Mouse (Mus musculus) hindbrain, embryonic 10.5 days (tissue): ENCODE results near the gene Igtp. TPM values are rescaled to one million over a fixed set of nuclear protein-coding genes. Genes with fewer than 3 reads are reported as not detected.
"Not testable (repeated sequence)": the region's sequence is repeated elsewhere in the genome, so short reads cannot be mapped to it uniquely, and the experiment has no call there.

Experiments used
- DNase-seq: peaks from one replicate; pipeline ENCODE4 v3.0.0-alpha.2; 2017; ENCODE audit warnings: low spot score
- H3K27ac ChIP-seq: fragments of 300-500 bp; sonication (generic); 2 replicates; pipeline ENCODE4 v1.5.1; 2016; ENCODE audit warnings: mild to moderate bottlenecking, moderate library complexity
- H3K27me3 ChIP-seq: fragments of 300-500 bp; sonication (generic); 2 replicates; pipeline ENCODE4 v1.6.1; 2016; ENCODE audit warnings: mild to moderate bottlenecking; ENCODE audit not compliant: poor library complexity, insufficient read depth, severe bottlenecking
- H3K36me3 ChIP-seq: fragments of 300-500 bp; sonication (generic); 2 replicates; pipeline ENCODE4 v1.6.1; 2016; ENCODE audit warnings: mild to moderate bottlenecking, moderate library complexity
- H3K4me1 ChIP-seq: fragments of 300-500 bp; sonication (generic); replicated peaks from 2 replicates; pipeline ENCODE4 v1.6.1; 2016; ENCODE audit warnings: mild to moderate bottlenecking
- H3K4me3 ChIP-seq: fragments of 300-500 bp; sonication (generic); 2 replicates; pipeline ENCODE4 v1.5.1; 2016; ENCODE audit warnings: mild to moderate bottlenecking, moderate library complexity
- H3K9me3 ChIP-seq: fragments of 300-500 bp; sonication (generic); 2 replicates; pipeline ENCODE4 v1.6.1; 2016; ENCODE audit warnings: mild to moderate bottlenecking, moderate library complexity
- WGBS: fragments of 180-500 bp; shearing (Covaris S2); methylation state at CpG from one replicate; pipeline ENCODE4 v1.1.7; 2016; 5-methylcytosine and 5-hydroxymethylcytosine counted together
- polyA plus RNA-seq: library from polyadenylated mRNA; unstranded; fragments of >200 nt; fragmentation: Nextera tagmentation; extraction: Ambion mirVana; gene quantifications from 2 replicates; pipeline ENCODE4 v1.2.1, GENCODE M21; 2016

Gene Igtp
- polyA plus RNA-seq, result 1.6 and 2.5 TPM in 2 replicates

DNA sequence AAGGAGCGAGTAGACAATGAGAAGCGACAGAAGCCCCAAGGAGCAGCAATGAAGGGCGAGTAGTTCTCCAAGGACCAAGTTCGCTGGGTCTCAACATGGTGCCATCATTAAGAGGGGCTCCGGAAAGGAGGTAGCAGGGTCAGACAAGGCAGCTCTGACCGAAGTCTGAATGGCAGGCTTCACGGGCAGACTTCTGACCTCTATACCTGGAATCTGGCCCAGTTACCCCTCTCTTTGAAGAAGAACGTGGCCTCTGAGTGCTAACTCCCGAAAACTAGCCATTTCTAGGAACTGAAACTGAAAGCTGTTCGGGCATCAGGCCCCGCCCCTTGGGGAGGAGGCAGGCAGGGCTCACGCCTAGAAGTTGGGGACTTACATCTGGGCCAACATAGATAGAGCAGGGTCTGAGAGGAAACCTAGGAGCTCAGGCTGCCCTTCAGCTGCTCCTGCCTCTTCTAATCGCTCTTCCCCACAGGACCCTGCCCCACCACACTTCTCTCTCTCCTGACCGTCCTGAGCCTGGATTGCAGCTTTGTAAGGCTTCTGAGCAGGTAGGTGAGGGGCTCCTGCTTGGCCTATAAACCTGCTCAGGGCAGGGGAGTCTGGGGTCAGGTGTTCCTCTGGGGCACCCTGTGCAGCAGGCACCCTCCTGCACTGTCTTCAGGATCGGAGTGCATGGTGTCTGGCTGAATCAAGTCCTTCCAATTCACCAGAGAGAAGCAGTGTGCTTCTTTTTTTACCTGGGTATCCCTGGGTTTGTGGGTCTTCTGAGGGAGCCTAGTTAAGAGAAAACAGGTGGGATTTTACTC is at the start of gene Igtp, which contains the start of gene Irgm2:
Igtp (plus strand) TSS at position 328 of the 809 bp plus-strand sequence.
Irgm2 (plus strand) TSS at position 390 of the 809 bp plus-strand sequence.
- not testable (repeated sequence) for H3K36me3 ChIP-seq, H3K4me1 ChIP-seq, H3K9me3 ChIP-seq, H3K27me3 ChIP-seq
- DNase-seq, result peak; percentile 43
- Histone ChIP-seq H3K4me3 (peak within 1 kb of the TSS; percentile 58), H3K27ac (peak within 1 kb of the TSS; percentile 79)
- 9% methylated on average over 15 of the region's 15 CpGs for WGBS

DNA sequence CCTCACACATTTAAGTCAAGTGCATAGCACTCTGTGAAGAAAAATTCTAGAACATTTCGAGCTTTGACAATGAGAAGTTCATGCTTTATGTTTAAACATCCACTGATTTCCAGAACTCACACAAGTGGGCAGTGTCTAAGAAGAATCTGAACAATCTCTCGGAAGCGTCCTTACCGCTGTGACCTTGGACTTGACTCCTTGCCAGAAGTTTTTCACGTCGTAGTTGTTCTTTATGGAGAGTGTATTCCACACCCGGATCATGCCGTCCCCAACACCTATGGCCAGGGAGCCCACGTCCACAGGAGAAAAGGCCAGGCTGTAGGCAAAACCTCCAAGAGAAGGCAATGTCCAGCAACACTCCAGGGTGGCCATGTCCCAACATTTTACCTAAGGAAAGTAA is 43.9 kb upstream of the Igtp start:
- no peaks in the 10 kb centered on the region for H3K27me3 ChIP-seq
- H3K4me3 ChIP-seq, result no peak overlapping the region
- H3K36me3 ChIP-seq, result peaks cover 99% of the 10 kb centered on the region
- no peaks in the 10 kb centered on the region for H3K9me3 ChIP-seq
- no peak overlapping the region for H3K27ac ChIP-seq
- 96% methylated on average over 9 of the region's 9 CpGs for WGBS
- no peak for DNase-seq
- H3K4me1 ChIP-seq, result no peaks in the 10 kb centered on the region

DNA sequence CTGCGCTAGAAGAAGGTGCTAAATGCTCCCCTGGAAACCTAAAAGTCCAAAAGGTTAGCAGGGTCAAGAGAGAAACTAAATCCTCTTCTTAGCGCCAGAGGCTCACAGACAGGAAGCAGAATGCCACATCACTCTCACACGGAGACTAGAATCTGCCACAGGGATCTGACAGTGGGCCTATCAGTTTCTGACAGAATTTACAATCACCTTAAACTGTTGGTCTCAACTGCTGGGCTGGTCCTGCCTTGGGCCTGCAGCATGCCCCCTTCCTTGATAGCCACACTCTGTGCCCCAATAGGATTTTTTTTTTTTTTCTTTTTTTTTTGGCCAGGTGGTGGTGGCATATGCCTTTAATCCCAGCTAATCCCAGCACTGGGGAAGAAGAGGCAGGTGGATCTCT is 42.5 kb upstream of the Igtp start:
- DNase-seq, result no peak
- H3K36me3 ChIP-seq, result peaks cover 99% of the 10 kb centered on the region
- 85% methylated on average over 3 of the region's 3 CpGs for WGBS

DNA sequence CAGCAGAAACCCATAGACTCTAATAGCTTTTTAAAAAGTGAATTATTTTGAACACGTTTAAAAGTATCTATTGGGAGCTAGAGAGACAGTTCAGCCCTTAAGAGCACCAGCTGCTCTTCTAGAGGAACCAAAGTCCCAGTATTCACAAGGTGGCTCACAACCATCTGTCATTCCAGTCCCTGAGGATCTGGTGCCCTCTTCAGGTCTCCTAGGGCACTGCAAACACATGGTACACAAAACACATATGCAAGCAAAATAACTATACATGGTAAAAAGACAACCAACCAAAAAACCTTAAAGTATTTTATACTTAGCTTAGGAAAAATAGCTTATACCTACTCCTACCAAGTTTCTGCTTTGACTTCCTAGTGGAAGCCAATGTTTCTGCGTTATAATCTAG is 34.3 kb upstream of the Igtp start:
- H3K9me3 ChIP-seq, result peaks cover 7% of the 10 kb centered on the region; the same call in 1 of the 2 replicates
- WGBS, result 93% methylated on average over 2 of the region's 2 CpGs
- H3K27me3 ChIP-seq, result no peaks in the 10 kb centered on the region
- DNase-seq, result no peak
- H3K4me3 ChIP-seq, result no peak overlapping the region
- H3K27ac ChIP-seq, result no peak overlapping the region
- H3K4me1 ChIP-seq, result peaks cover 8% of the 10 kb centered on the region
- peaks cover 67% of the 10 kb centered on the region for H3K36me3 ChIP-seq

More for the DNA sequence above, 42.5 kb upstream of the Igtp start:
- H3K27ac ChIP-seq, result no peak overlapping the region
- H3K9me3 ChIP-seq, result no peaks in the 10 kb centered on the region
- H3K4me1 ChIP-seq, result no peaks in the 10 kb centered on the region
- H3K27me3 ChIP-seq, result no peaks in the 10 kb centered on the region
- no peak overlapping the region for H3K4me3 ChIP-seq

DNA sequence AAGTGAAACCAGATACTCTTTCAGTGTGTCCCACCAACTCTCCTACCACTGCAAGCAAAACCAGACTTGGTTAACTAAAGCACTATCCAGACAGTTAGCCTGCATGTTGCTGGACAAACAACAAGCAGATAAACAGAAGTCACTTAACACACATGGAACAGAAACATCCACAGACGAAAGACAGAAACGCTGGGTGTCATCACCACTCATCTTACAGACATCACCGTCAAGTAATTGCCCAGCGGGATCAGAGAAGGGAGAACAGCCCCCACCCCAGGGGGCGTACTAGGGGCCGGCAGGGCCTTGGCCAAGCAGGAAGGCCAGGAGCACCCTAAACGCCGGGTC is 31.6 kb upstream of the Igtp start:
- peak overlapping the region; percentile 76 for H3K4me3 ChIP-seq
- peaks cover 40% of the 10 kb centered on the region for H3K36me3 ChIP-seq
- no peak for DNase-seq
- H3K27ac ChIP-seq, result peak overlapping the region; percentile 90
- under 1% methylated on average over 8 of the region's 8 CpGs for WGBS
- H3K9me3 ChIP-seq, result peaks cover 7% of the 10 kb centered on the region; the same call in 1 of the 2 replicates
- H3K4me1 ChIP-seq, result peaks cover 20% of the 10 kb centered on the region
- H3K27me3 ChIP-seq, result no peaks in the 10 kb centered on the region

DNA sequence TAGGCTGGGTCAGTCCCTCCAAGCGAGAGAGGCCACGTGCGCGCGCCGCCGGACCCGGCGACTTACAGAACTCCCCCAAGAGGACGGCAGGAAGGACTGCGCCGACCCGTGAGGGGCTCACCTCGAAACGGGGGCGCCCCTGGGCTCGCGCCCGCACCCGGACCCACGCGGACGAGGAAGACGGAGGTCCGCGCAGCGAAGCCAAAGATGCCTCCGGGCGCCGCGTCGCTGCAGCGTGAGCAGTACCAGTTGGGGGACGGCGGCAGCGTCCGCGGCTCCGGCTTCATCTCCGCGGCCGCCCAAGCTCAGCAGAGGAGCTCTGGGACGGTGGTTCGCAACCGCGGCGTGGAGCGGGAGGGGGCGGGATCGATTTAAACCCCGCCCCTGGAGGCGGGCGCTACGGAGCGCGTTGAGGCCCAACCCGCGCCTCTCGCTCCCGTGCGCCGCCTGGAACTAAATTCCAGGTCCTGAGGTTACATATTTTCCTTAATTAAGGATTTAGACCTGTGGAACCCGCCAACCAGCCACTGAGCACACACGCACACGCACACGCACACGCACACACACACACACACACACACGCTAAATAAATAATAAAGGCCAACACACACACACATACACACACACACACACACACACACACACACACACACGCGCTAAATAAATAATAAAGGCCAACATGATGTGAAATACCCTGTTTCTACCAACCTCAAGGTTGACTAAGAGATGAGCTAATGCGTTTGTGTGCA is 31.0 kb upstream of the Igtp start, which contains the start of gene Gemin5:
Gemin5 (minus strand) TSS at position 373 of the 749 bp plus-strand sequence.
- Histone ChIP-seq H3K4me3 (peak within 1 kb of the TSS; percentile 76), H3K27ac (peak within 1 kb of the TSS; percentile 90), H3K36me3 (peaks cover 40% of the 10 kb centered on the region), H3K27me3 (no peaks in the 10 kb centered on the region), H3K4me1 (peaks cover 21% of the 10 kb centered on the region), H3K9me3 (peaks cover 7% of the 10 kb centered on the region; the same call in 1 of the 2 replicates)
- 2% methylated on average over 71 of the region's 71 CpGs for WGBS
- DNase-seq, result peak; percentile 88

DNA sequence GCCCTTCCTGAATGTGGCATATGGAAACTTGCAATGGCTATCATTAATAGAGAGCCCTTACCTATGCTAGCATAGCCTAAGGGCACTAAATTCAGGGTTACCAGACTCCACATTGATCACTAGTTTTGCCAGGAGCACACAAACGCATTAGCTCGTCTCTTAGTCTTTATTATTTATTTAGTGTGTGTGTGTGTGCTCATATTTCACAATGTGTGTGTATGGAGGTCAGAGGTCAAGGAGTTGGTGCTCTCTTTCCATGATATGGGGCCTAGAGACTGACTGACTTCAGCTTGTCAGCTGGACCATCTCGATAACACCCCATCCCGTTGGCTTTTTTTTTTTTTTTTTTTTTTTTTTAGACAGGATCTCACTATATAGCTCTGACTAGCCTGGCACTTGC is 29.7 kb upstream of the Igtp start:
- peaks cover 21% of the 10 kb centered on the region for H3K4me1 ChIP-seq
- H3K27ac ChIP-seq, result no peak overlapping the region
- no peaks in the 10 kb centered on the region for H3K27me3 ChIP-seq
- H3K36me3 ChIP-seq, result peaks cover 40% of the 10 kb centered on the region
- H3K4me3 ChIP-seq, result no peak overlapping the region
- 86% methylated on average over 4 of the region's 4 CpGs for WGBS
- DNase-seq, result no peak
- peaks cover 7% of the 10 kb centered on the region; the same call in 1 of the 2 replicates for H3K9me3 ChIP-seq

DNA sequence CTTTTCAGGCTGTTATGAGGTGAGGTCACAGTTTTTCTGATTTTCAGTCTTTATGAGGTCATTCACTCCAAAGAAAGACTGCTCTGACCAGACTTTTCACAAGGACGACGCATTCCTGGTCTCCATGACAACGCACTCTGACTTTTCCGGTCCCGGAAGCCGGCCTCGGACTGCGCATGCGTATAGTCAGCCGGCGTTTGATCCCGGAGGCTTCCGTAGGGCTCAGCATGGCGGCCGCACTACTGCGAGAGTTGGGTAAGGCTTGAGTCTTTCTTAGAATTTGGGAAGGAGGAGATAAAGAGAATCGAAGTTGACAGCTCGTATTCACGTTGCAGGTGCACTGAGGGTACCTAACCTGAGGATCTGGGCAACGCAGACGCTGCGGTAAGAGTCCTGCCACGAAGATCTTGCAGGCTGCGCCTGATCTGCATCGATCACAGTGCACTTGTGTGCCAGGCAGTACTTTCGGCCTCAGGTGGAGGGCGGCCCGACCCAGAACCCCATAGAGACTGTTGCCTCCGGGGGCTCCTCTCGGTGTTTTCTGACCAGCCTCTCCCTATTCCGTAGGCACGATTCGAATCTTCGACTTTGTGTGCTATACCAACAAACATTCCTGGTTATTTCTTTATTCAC is 27.8 kb upstream of the Igtp start, which contains the start of gene Mrpl22:
Mrpl22 (plus strand) TSS at position 203 of the 633 bp plus-strand sequence.
- Histone ChIP-seq H3K27ac (peak within 1 kb of the TSS; percentile 81), H3K4me1 (peaks cover 21% of the 10 kb centered on the region), H3K36me3 (peaks cover 40% of the 10 kb centered on the region), H3K27me3 (no peaks in the 10 kb centered on the region), H3K4me3 (peak within 1 kb of the TSS; percentile 63), H3K9me3 (no peaks in the 10 kb centered on the region)
- under 1% methylated on average over 34 of the region's 34 CpGs for WGBS
- DNase-seq, result peak; percentile 96

DNA sequence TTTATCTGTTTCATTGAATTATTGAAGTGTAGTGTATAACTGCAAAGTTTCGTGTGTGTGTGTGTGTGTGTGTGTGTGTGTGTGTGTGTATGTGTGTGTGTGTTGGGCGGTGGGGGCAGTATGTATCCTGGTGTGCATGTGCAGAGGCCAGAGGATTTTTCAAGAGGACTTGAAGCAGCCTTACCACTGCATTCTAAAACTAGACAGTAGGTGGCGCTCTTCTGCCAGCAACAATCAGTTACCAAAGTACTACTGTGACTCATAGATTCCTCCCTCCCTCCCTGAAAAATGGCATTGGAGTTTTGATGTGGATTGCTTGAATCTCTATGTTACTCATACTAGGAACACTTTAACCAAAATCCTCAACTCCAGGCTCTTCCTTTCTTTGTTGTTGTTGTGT is 19.8 kb upstream of the Igtp start:
- Histone ChIP-seq H3K36me3 (peaks cover 67% of the 10 kb centered on the region), H3K4me1 (no peaks in the 10 kb centered on the region), H3K4me3 (no peak overlapping the region), H3K9me3 (no peaks in the 10 kb centered on the region), H3K27ac (no peak overlapping the region), H3K27me3 (no peaks in the 10 kb centered on the region)
- WGBS, result 28% methylated on average over 3 of the region's 3 CpGs
- peak; percentile 65 for DNase-seq

DNA sequence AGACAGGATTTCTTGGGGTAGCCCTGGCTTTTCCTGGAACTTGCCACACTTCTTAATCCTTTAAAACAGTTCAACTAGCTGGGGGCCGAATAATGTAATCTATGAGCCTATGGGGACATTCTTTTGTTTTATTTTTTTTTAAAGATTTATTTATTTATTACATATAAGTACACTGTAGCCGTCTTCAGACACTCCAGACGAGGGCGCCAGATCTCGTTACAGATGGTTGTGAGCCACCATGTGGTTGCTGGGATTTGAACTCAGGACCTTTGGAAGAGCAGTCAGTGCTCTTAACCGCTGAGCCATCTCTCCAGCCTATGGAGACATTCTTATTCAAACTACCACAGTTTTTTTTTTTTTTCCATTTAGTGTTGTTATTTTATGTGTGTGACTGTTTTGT is 19.4 kb upstream of the Igtp start:
- not testable (repeated sequence) for H3K4me1 ChIP-seq, H3K9me3 ChIP-seq, H3K27me3 ChIP-seq, H3K27ac ChIP-seq, H3K4me3 ChIP-seq, DNase-seq
- peaks cover 63% of the 10 kb centered on the region for H3K36me3 ChIP-seq
- 95% methylated on average over 6 of the region's 6 CpGs for whole genome bisulfite sequencing

DNA sequence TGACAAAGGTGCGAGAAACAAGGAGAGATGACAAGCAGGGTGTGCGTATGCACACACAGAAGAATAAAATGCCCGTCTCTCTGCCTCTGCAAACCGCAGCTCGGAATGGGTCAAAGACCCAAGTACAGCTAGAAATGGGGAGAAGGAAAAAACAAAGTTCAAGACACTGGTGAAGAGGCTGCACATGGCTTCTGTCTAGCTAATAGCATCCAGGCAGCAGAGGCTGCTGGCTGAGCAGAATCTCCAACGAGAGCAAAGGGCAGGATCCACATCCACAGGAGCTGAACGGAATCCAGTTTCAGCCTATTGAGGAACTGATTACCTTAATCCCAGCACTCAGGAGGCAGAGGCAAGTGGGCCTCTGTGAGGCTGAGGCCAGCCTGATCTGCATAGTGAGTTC is 18.6 kb upstream of the Igtp start:
- WGBS, result 87% methylated on average over 7 of the region's 7 CpGs
- Histone ChIP-seq H3K36me3 (peaks cover 55% of the 10 kb centered on the region), H3K4me1 (no peaks in the 10 kb centered on the region), H3K4me3 (no peak overlapping the region), H3K9me3 (no peaks in the 10 kb centered on the region), H3K27ac (no peak overlapping the region), H3K27me3 (no peaks in the 10 kb centered on the region)
- DNase-seq, result no peak

DNA sequence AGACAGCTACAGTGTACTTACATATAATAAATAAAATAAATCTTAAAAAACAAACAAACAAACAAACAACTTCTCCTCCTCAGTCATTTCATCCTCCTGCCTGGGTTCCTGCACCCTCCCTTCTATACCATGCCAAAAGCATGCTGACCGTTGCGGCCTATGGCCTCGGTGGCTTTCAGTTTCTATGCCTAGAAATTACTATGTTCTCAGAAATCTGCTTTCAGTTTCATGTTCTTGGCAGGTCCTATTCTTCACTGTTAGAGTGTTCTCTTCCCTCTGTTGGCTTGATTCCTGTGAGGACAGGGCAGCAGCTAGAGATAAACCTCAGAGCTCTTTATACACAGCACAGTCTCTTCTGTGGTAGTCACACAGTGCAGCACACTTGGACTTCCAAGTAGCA is 15.8 kb upstream of the Igtp start:
- H3K4me3 ChIP-seq, result no peak overlapping the region
- DNase-seq, result no peak
- H3K27ac ChIP-seq, result no peak overlapping the region
- peaks cover 27% of the 10 kb centered on the region for H3K36me3 ChIP-seq
- H3K9me3 ChIP-seq, result no peaks in the 10 kb centered on the region
- no peaks in the 10 kb centered on the region for H3K4me1 ChIP-seq
- no peaks in the 10 kb centered on the region for H3K27me3 ChIP-seq
- 90% methylated on average over 3 of the region's 3 CpGs for WGBS
